Mouse (Mus musculus): ENCODE results near the gene Actb.
"Not testable (repeated sequence)": the region's sequence is repeated elsewhere in the genome, so short reads cannot be mapped to it uniquely, and the experiment has no call there.

Actb gene

GRCm38 (mm10) chr5:142901846-142902505 is 4.6 kb downstream of the Actb start:
- ATAC-seq (ENCODE audit: low TSS enrichment): no peak

- ATAC-seq (ENCODE audit: low TSS enrichment): no peak
Measured at GRCm38 (mm10) chr5:142901355-142901802, 5.2 kb downstream of the Actb start.

GRCm38 (mm10) chr5:142900651-142901050 is 5.9 kb downstream of the Actb start:
- no peak for ATAC-seq (ENCODE audit: low TSS enrichment)

GRCm38 (mm10) chr5:142899932-142900533 is 6.5 kb downstream of the Actb start:
- ATAC-seq (ENCODE audit: low TSS enrichment): no peak

- ATAC-seq (ENCODE audit: low TSS enrichment): peak; percentile 69
Measured at GRCm38 (mm10) chr5:142899057-142899601, 7.4 kb downstream of the Actb start.

- no peak for ATAC-seq (ENCODE audit: low TSS enrichment)
Measured at GRCm38 (mm10) chr5:142898316-142898715, 8.2 kb downstream of the Actb start.

- ATAC-seq (ENCODE audit: low TSS enrichment): no peak
Measured at GRCm38 (mm10) chr5:142897568-142898248, 8.8 kb downstream of the Actb start.

- no peak for ATAC-seq (ENCODE audit: low TSS enrichment)
Measured at GRCm38 (mm10) chr5:142896713-142897112, 9.8 kb downstream of the Actb start.

GRCm38 (mm10) chr5:142896192-142896591 is 10.4 kb downstream of the Actb start:
- no peak for ATAC-seq (ENCODE audit: low TSS enrichment)

- peak; percentile 82 for ATAC-seq (ENCODE audit: low TSS enrichment)
Measured at GRCm38 (mm10) chr5:142894918-142895613, 11.5 kb downstream of the Actb start, which contains the start of gene Fbxl18. Fbxl18 (minus strand) TSS chr5:142895421.

- ATAC-seq (ENCODE audit: low TSS enrichment): no peak
Measured at GRCm38 (mm10) chr5:142891396-142891795, 15.2 kb downstream of the Actb start.

- not testable (repeated sequence) for ATAC-seq (ENCODE audit: low TSS enrichment)
Measured at GRCm38 (mm10) chr5:142887533-142887932, 19.0 kb downstream of the Actb start.

GRCm38 (mm10) chr5:142886761-142887160 is 19.8 kb downstream of the Actb start:
- no peak for ATAC-seq (ENCODE audit: low TSS enrichment)

- no peak for ATAC-seq (ENCODE audit: low TSS enrichment)
Measured at GRCm38 (mm10) chr5:142886181-142886580, 20.4 kb downstream of the Actb start.

- ATAC-seq (ENCODE audit: low TSS enrichment): no peak
Measured at GRCm38 (mm10) chr5:142882471-142882870, 24.1 kb downstream of the Actb start.

- ATAC-seq (ENCODE audit: low TSS enrichment): no peak
Measured at GRCm38 (mm10) chr5:142881936-142882335, 24.6 kb downstream of the Actb start.

- ATAC-seq (ENCODE audit: low TSS enrichment): no peak
Measured at GRCm38 (mm10) chr5:142880806-142881516, 25.6 kb downstream of the Actb start.

- ATAC-seq (ENCODE audit: low TSS enrichment): peak; percentile 55
Measured at GRCm38 (mm10) chr5:142880246-142880645, 26.3 kb downstream of the Actb start.

- peak; percentile 66 for ATAC-seq (ENCODE audit: low TSS enrichment)
Measured at GRCm38 (mm10) chr5:142879318-142880175, 27.0 kb downstream of the Actb start.

GRCm38 (mm10) chr5:142878570-142878969 is 28.0 kb downstream of the Actb start:
- peak; percentile 50 for ATAC-seq (ENCODE audit: low TSS enrichment)

Data from frontal cortex, adult (tissue).